Mouse (Mus musculus) heart, adult 2 months (tissue): ENCODE results near the gene Lrrc29. TPM values are rescaled to one million over a fixed set of nuclear protein-coding genes. Genes with fewer than 3 reads are reported as not detected.

Source experiments
- DNase-seq, 2 experiments: peaks; one replicate each; pipeline ENCODE4 v3.0.0; 2021
- H3K27ac ChIP-seq: fragments of 200-600 bp; 2 replicates; pipeline ENCODE4 v1.8.1; 2022
- H3K27me3 ChIP-seq: fragments of 200-500 bp; 2 replicates; pipeline ENCODE4 v1.6.1; 2012; ENCODE audit warnings: mild to moderate bottlenecking, low read length, inconsistent platforms, mixed read lengths; ENCODE audit not compliant: control insufficient read depth, insufficient read depth
- H3K36me3 ChIP-seq: fragments of 200-500 bp; 2 replicates; pipeline ENCODE4 v1.6.1; 2012; ENCODE audit warnings: low read length, inconsistent platforms; ENCODE audit not compliant: control insufficient read depth, insufficient read depth
- H3K4me1 ChIP-seq: fragments of 200-500 bp; 2 replicates; pipeline ENCODE4 v1.6.1; 2011; ENCODE audit warnings: low read length; ENCODE audit not compliant: control insufficient read depth, insufficient read depth
- H3K4me3 ChIP-seq: fragments of 200-600 bp; 2 replicates; pipeline ENCODE4 v1.8.1; 2022
- H3K79me2 ChIP-seq: fragments of 200-500 bp; replicated peaks from 2 replicates; pipeline ENCODE4 v1.6.1; 2012; ENCODE audit warnings: mild to moderate bottlenecking, inconsistent platforms, low read length, moderate library complexity, mixed read lengths; ENCODE audit not compliant: control insufficient read depth, insufficient read depth
- H3K9ac ChIP-seq: fragments of 200-500 bp; 2 replicates; pipeline ENCODE4 v1.6.1; 2012; ENCODE audit warnings: low read depth, mild to moderate bottlenecking, control low read depth, inconsistent platforms, low read length, mixed read lengths
- CTCF ChIP-seq: fragments of 200-600 bp; IDR thresholded peaks from 2 replicates; pipeline ENCODE4 v1.8.1; 2022; ENCODE audit warnings: antibody characterized with exemption, mild to moderate bottlenecking, moderate library complexity
- EP300 ChIP-seq: fragments of 200-500 bp; IDR thresholded peaks from 2 replicates; pipeline ENCODE4 v1.6.1; 2011; ENCODE audit warnings: low read depth, low read length, control low read depth; ENCODE audit not compliant: insufficient read depth
- POLR2A ChIP-seq: fragments of 200-500 bp; IDR thresholded peaks from 2 replicates; pipeline ENCODE4 v1.6.1; 2011; ENCODE audit warnings: mild to moderate bottlenecking, low read depth, low read length, control low read depth; ENCODE audit not compliant: insufficient read depth
- WGBS: fragments of 180-500 bp; shearing (Covaris S2); methylation state at CpG from one replicate; pipeline ENCODE4 v1.1.7; 2018; 5-methylcytosine and 5-hydroxymethylcytosine counted together
- intact Hi-C: fragments of 180-260 bp; cut with DNase I; formaldehyde crosslinking; loops from one replicate; pipeline ENCODE4 v1.15.1; 2025
- polyA plus RNA-seq: library from polyadenylated mRNA; depleted of rRNA; stranded (reverse); fragments of >200 nt; gene quantifications from 2 replicates; pipeline ENCODE4 v1.2.3, GENCODE M21; 2012
- total RNA-seq, 2 experiments: library from RNA; stranded (reverse); gene quantifications; 2 replicates each; pipeline ENCODE4 v1.2.3; 2021

Gene Lrrc29
- total and polyA plus RNA-seq, 3 experiments, result 0.93 to 2.2 (median 1.1) TPM

DNA sequence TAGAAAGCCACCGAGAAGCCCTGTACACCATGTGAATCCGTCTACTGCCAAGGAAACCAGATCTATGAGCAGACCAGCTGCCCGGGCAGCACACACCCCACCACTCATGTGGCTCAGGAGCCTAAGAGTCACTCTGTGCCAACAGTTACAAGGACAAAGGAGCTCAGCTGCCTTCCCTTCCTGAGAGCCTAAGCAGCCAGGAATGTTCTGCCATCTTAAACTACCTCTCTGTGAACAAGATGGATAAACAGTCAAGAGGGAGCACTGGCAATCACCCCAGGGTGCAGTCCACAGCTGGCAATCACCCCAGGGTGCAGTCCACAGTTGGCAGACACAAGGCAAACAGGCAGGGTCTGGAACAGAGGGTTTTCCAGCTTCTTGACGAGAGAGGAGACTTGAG lies 8.1 kb downstream of the Lrrc29 start:
- no peak overlapping the region for H3K9ac ChIP-seq
- H3K4me3 ChIP-seq, result no peak overlapping the region
- no peaks in the 10 kb centered on the region for H3K36me3 ChIP-seq
- H3K79me2 ChIP-seq, result no peaks in the 10 kb centered on the region
- TF ChIP-seq EP300 (no peak), POLR2A (no peak), CTCF (no peak)
- H3K27ac ChIP-seq, result peak overlapping the region; percentile 17; the same call in 1 of the 2 replicates
- 66% methylated on average over 4 of the region's 4 CpGs for WGBS
- peaks cover 1% of the 10 kb centered on the region; the same call in 1 of the 2 replicates for H3K4me1 ChIP-seq
- no peaks in the 10 kb centered on the region for H3K27me3 ChIP-seq
- DNase-seq, result no peak
- intact Hi-C loops, result no loop called here

DNA sequence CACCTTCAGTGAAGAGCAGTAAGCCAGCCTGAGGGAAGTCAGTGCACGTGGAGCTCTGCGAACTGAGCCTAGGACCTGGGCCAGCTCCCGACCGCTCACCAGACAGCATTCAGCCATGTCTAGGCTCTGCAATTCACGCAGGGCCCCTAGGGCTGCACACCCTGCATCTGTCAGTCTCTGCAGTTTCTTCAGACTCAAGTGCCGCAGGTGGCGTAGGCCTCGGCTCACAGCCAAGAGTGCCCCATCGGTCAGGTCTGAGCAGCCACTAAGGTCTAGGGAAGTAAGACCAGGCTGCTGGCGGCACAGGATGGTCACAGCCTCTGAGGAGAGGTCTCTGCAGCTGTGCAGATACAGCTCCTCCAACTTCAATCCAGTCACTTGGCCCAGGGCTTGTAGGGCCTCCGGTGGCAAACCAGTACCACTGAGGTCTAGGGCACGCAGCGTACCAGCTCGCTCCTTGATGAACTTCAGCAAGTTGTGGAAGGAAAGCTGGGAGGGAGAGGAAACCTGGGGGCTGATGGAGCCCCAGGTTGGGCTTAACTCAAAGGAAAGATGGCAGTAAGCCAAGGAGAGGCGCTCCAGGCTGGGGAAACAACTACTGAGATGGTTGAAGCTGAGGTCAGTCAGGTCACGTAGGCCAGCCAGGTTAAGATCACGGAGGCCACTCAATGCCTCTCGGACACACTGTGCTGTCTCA lies 10.9 kb downstream of the Lrrc29 start:
- DNase-seq, result no peak
- H3K27ac ChIP-seq, result no peak overlapping the region
- no peak overlapping the region for H3K4me3 ChIP-seq
- WGBS, result 78% methylated on average over 18 of the region's 18 CpGs
- no peaks in the 10 kb centered on the region for H3K79me2 ChIP-seq
- peaks cover 1% of the 10 kb centered on the region; the same call in 1 of the 2 replicates for H3K4me1 ChIP-seq
- intact Hi-C loops, result no loop called here
- no peak overlapping the region for H3K9ac ChIP-seq
- no peaks in the 10 kb centered on the region for H3K36me3 ChIP-seq
- TF ChIP-seq POLR2A (no peak), CTCF (no peak), EP300 (no peak)
- H3K27me3 ChIP-seq, result no peaks in the 10 kb centered on the region

DNA sequence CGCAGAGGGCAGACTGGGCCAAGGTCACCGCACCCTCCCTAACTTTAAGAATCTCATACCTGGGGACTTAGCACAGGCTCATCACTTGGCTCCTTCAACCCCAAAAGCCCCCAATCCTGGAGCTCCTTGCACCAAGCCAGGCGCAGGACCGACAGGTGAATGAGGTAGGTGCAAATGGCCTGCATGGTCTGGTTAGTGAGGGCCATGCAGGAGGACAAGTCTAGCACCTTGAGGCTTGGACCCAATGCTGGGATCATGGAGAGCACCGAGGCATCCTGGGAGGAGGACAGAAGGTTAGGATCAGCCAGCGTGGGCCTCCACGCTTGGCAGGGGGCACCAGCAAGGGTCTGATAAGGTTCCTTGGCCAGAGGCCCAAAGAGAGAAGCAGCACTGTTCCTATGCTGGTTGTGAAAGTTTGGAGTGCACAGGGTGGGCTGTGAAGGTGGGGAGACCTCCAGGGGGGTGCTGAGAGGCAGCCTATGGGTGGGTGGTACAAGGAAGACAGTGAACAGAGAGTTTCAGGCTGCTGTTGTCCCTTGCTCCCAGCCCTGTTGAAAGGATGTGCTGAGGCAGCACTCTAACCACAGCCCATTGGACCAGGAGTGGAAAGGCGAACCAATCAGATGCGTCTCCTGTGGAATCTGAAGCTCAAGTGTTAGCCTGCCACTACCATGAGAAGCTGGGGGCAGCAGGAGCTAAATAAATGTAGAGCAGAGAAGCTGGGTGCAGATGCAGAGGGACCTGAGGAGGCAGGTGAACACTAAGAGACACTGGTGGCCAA lies 12.3 kb downstream of the Lrrc29 start:
- Histone ChIP-seq H3K4me3 (no peak overlapping the region), H3K4me1 (peaks cover 1% of the 10 kb centered on the region; the same call in 1 of the 2 replicates), H3K27ac (no peak overlapping the region), H3K27me3 (no peaks in the 10 kb centered on the region), H3K79me2 (no peaks in the 10 kb centered on the region), H3K36me3 (no peaks in the 10 kb centered on the region), H3K9ac (no peak overlapping the region)
- WGBS, result 78% methylated on average over 9 of the region's 9 CpGs
- intact Hi-C loops, result no loop called here
- DNase-seq, result no peak
- TF ChIP-seq CTCF (no peak), EP300 (no peak), POLR2A (no peak)

DNA sequence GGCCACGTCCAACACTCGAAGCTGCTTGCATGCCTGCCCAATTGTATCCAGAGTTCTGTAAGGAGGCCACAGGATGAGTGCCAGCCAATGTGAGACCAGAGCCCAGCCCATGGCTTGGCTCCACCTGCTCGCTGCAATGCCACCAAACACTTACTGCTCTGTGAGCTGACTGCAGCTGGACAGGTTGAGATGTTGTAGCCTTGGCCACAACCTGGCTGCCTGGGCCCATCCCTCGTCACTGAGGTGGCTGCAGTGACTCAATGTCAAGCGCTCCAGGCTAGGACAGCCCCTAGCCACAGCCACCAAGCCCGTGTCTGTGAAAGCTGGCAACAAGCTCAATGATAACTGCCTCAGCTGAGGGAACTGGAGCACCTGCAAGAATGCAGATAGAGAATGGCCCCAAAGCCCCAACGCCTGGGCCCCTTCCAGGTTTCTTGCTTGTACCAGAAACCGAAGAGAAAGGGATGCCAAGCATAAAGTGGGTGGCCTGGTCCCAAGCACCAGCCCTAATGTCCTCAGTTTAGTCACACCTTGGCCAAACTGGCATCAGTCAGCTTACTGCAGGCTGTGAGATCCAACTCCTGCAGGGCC lies 13.1 kb downstream of the Lrrc29 start:
- peak; percentile 25 to 58 for DNase-seq
- H3K4me1 ChIP-seq, result peaks cover 1% of the 10 kb centered on the region; the same call in 1 of the 2 replicates
- H3K27me3 ChIP-seq, result no peaks in the 10 kb centered on the region
- WGBS, result 73% methylated on average over 8 of the region's 8 CpGs
- TF ChIP-seq EP300, result 0 out of 2 replicates have a peak, but pooled peaks have one; percentile 6
- no peak for TF ChIP-seq CTCF
- no peak overlapping the region for H3K9ac ChIP-seq
- no peak overlapping the region for H3K4me3 ChIP-seq
- no peaks in the 10 kb centered on the region for H3K36me3 ChIP-seq
- intact Hi-C loops, result no loop called here
- H3K79me2 ChIP-seq, result no peaks in the 10 kb centered on the region
- H3K27ac ChIP-seq, result no peak overlapping the region

DNA sequence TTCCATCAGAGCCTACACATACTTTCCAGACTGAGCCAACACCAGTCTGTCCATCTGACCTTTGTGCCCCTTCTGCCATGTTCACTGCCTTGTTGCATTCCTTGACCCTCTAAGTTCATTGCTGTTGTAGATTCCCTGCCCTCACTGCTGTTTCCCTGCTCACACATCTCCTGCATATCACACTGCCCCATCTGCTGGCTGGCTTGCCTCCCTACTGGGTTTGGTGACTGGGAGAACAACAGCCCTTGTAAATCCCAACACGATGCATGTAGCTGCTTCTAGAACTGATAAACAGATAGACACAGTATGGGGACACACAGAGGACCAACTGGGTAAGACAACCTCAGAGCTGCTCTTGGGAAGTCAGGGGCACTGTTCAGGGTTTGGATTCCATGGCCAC lies 14.4 kb downstream of the Lrrc29 start:
- DNase-seq, result no peak
- TF ChIP-seq CTCF (no peak), EP300 (no peak)
- no peak overlapping the region for H3K27ac ChIP-seq
- no peaks in the 10 kb centered on the region; the same call in 1 of the 2 replicates for H3K4me1 ChIP-seq
- no peak overlapping the region for H3K9ac ChIP-seq
- 69% methylated on average over 1 of the region's 1 CpGs for WGBS
- H3K36me3 ChIP-seq, result no peaks in the 10 kb centered on the region
- no peaks in the 10 kb centered on the region for H3K79me2 ChIP-seq
- H3K27me3 ChIP-seq, result no peaks in the 10 kb centered on the region
- intact Hi-C loops, result no loop called here
- no peak overlapping the region for H3K4me3 ChIP-seq
